Mouse (Mus musculus) natural killer cell, adult 2 months (primary cell): ENCODE measurements around the gene Flt3l.
"Not testable (repeated sequence)": the region's sequence is repeated elsewhere in the genome, so short reads cannot be mapped to it uniquely, and the experiment has no call there.

ENCODE experiments used
- DNase-seq, 2 experiments: peaks; one replicate each; pipeline ENCODE4 v3.0.0; 2022; ENCODE audit warnings: low spot score in 2 of 2

The Flt3l gene

DNA sequence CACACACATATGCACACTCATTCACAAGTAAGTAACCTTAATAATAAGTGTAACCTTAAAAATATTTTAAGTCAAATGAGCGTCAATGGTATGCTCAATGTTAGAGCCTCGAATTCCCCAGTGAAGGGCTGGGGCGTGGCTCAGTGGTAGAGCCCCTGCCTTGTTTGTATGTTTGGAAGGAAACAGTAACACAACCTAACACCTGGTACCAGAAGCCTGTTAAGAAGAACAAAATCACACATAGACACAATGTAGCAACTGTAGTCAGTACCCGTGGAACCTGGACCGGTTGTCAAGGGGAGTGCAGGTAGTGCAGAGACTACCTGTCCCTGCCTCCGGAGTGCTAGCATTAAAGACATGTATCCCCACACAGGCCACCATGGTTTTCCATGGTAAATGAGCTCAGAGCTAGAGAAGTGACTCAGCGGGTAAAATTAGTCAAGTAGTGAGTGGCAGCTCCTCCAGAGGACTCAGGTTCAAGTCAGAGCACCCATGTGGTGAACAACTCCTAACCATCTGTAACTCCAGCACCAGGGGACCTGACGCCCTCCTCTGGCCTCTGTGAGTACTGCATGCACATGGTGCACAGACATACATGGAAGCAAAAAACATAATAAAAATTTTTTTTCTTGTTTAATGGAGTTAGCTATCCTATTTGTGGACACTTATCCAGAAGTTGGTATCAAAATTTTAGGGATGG, 37.5 kb downstream of the Flt3l start:
- no peak for DNase-seq

- DNase-seq: no peak
Measured at GRCm38 (mm10) chr7:45097479-45097878, 38.8 kb downstream of the Flt3l start.

GRCm38 (mm10) chr7:45095965-45096364, 40.3 kb downstream of the Flt3l start:
- DNase-seq: not testable (repeated sequence)

DNA sequence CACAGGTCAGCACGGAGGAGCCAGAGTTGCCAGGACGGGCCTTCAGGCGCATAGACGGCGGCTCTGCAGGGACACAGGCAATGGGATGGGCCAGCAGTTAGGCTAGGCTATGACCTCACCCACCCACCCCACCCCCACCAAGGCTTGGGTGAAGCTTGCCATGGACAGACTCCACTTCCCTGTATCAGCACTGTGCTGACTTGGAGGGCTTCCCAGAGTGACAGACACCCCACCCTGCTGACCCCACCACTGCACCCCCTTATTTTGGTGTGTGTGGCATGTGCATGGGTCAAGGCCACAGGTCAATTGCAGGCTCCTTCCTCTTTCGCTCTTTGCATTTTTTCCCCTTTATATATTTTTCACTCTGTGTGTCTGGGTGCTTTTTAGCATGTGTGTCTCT, 40.9 kb downstream of the Flt3l start:
- DNase-seq: no peak

GRCm38 (mm10) chr7:45094121-45094520, 42.1 kb downstream of the Flt3l start:
- DNase-seq: no peak

DNA sequence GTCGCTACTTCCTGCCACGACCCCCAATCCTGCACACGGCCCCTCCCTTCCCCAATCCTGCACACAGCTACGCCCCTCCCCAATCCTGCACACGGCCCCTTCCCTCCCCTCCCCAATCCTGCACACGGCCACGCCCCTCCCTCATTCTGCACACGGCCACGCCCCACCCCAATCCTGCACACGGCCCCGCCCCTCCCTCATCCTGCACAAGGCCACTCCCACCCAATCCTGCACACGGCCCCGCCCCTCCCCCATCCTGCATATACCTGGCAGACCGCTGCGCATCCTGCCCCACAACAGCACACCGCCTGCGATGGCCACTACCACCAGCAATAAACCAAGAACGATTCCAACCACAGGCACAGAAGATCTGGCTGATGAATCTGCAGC, 42.7 kb downstream of the Flt3l start:
- no peak for DNase-seq

DNA sequence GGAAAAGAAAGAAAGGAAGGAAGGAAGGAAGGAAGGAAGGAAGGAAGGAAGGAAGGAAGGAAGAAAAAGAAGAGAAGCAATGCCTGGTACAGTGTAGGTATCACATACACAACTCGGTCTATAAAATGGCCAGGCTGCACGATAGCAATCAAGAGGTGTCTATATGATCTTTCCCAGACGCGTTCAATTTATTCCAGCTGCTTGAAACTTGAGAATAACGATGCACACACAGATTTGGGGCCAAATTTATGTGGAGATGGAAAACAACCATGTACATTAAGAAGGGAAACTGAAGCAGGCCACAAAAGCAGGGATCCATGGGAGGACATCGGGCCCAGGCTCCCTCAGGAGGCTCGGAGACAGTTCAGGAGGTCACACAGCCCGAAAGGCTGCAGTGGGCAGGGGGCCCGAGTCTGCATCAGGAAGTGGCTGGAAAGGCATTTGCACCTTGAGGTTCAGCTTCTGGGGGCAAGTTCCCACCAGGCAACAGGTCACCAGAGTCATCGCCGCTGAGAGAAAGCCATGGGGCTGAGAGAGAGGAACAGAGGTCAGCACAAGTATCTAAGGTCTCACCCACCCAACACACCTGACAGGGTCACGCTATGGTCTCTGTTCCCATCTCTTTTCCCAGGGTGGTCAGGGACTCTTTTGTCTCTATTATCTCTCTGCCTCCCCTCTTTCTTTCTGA, 43.3 kb downstream of the Flt3l start:
- no peak for DNase-seq

DNA sequence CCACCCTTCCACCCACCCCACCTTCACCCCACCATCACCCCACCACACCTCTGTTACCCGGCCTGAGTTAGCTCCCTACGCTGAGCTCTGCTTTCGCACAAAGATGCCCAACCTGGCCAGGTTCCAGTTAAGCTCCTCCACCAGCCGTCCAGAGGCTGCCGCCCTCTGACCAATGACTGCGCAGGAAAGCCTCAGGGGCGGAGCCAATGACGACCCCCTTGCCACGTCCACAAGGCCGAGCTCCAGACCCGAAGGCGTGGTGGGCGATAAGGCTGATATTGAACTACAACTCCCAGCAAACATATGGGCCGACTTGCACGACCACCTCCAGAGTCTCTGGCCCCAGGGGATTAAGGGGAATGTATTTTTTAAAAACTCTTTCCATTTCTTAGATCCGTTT, 44.2 kb downstream of the Flt3l start, which contains the start of gene Rcn3:
TSS of gene Rcn3 (minus strand) at position 174 of the 400 bp plus-strand sequence.
- DNase-seq: no peak

GRCm38 (mm10) chr7:45091001-45091990, 44.9 kb downstream of the Flt3l start:
- DNase-seq: no peak

GRCm38 (mm10) chr7:45090251-45090977, 45.8 kb downstream of the Flt3l start:
- DNase-seq: no peak

GRCm38 (mm10) chr7:45088597-45088996, 47.6 kb downstream of the Flt3l start:
- no peak for DNase-seq

DNA sequence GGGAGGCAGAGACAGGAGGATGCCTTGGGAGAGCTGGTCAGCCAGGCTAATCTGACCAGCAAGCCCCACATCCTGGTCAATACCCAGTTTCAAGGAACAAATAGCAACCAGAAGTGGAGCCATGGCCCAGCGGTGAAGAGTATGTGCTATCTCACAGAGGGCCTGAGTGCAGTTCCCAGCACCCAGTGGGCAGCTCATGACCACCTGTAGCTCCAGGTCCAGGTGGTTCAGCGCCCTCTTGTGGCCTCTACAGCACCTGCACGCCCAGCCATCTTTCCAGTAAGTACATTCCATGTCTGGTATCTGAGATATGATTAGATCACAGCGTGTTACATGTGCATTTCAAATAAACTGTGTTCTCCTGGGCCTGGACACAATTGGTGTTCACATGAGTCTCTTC, 50.1 kb downstream of the Flt3l start:
- DNase-seq: no peak

GRCm38 (mm10) chr7:45083300-45083890, 52.8 kb downstream of the Flt3l start:
- no peak for DNase-seq

GRCm38 (mm10) chr7:45082401-45083299, 53.6 kb downstream of the Flt3l start:
- DNase-seq: peak; percentile 81 to 88

DNA sequence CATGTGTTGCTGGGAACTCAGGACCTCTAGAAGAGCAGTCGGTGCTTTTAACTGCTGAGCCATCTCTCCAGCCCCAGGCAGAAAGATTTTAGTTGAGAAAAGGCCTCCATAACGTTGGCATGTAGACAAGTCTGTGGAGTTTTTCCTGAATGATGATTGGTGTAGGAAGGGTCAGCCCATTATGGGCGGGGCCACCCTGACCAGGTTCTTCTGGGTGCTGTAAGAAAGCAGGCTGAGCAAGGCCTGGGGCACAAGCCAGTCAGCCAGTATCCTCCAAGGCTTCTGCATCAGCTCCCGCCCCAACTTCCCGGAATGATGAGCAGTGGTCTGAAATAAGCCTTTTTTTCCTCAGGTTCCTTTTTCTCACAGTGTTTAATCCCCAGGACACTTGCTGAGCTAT, 55.2 kb downstream of the Flt3l start:
- no peak for DNase-seq

DNA sequence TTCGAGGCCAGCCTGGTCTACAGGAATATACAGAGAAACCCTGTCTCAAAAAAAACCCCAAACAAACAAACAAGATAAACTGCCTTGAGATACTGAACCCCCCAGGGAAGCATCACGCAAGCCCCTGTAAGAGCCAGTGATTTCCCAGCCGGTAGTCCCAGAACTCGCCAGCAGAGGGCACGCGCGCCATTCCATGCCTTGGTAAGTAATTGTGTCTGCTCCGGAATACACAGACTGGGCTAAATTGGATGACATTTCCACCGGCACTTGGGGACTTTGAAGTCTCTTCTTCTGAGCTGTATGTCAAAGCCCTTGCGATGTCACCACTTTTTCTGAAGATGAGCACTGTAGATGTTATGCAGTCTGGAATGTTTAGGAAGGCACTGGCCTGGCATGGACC, 56.4 kb downstream of the Flt3l start:
- peak; percentile 83 to 89 for DNase-seq
